Mouse (Mus musculus) megakaryocyte progenitor cell, adult 5-6 weeks (primary cell): ENCODE results near the gene Kpna3. TPM values are rescaled to one million over a fixed set of nuclear protein-coding genes. Genes with fewer than 3 reads are reported as not detected.
"Not testable (repeated sequence)": the region's sequence is repeated elsewhere in the genome, so short reads cannot be mapped to it uniquely, and the experiment has no call there.

Experiments used
- ATAC-seq: replicated peaks from 2 replicates; pipeline ENCODE4 v1.8.0; 2016; ENCODE audit warnings: mild to moderate bottlenecking, moderate TSS enrichment, inconsistent platforms; ENCODE audit not compliant: poor library complexity
- total RNA-seq, 2 experiments: library from RNA; stranded (forward) in 1 of 2; stranded (reverse) in 1 of 2; fragments of 157-497, 149-512 nt in 1 of 2; fragments of 200-1000 nt in 1 of 2; gene quantifications; 2 replicates each; pipeline versions ENCODE4 v1.2.3 to v1.2.4; 2015 to 2017

The Kpna3 gene
- total RNA-seq, 2 experiments from 2014 or later, result 31.4 to 81.6 TPM

DNA sequence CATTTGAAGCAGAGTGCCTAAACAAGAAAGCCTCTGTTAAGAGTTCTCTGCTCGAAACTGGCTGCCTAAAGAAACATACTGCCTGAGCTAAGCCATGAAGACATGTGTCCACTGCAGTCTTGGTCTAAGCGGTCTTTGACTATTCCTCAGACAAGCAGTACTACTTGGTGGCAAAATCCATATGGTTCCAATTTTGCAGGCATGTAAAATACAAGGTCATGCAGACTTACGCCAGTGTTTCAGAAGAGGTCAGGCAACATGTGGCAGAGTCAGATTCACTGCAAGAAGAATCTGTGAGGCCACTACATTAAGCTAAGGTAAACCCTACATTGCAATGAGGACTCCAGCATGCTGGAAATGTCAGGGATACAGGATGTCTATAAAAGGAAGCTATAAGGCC lies 34.7 kb downstream of the Kpna3 start:
- no peak for ATAC-seq

GRCm38 (mm10) chr14:61394745-61395144 lies 44.9 kb downstream of the Kpna3 start:
- no peak for ATAC-seq

GRCm38 (mm10) chr14:61390586-61390985 lies 49.1 kb downstream of the Kpna3 start:
- ATAC-seq, result no peak

DNA sequence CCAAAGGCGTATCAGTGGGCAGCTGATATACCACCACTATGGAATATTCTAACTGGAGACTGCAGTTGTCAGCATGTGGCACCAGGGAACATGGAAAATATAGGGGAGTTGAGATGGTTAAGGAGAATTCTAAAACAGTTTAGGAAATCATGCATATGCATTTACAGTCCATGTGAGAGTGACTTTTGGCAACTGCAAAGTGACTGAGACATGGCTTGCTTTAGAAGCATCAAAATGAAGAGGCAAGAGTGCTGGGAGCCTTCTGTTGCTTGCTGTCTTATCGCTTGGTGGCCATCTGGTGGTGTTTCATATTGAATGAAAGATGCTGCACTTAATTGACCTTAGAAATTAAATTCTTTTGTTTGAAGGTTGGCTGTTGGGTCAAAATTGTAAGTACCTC lies 72.4 kb downstream of the Kpna3 start:
- ATAC-seq, result no peak

GRCm38 (mm10) chr14:61364656-61365055 lies 75.0 kb downstream of the Kpna3 start:
- ATAC-seq, result no peak

DNA sequence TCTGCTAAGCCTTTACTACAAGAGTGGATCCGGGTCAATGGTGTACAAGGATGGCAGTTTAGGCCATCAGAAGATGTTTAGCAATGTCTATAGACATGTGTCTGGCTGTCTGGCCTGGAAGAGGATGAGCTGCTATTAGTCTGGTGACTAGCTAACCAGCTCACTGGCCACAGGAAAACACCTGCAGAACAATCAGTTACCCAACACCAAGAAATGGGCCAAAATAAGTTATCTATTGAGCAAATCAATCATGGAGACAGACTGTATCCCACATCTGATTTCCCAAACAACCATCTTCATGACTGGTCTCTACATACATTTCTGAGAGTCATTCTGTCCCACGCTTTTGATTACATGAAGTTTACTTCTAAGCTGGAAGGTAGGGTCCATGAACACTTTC lies 75.9 kb downstream of the Kpna3 start:
- no peak for ATAC-seq

DNA sequence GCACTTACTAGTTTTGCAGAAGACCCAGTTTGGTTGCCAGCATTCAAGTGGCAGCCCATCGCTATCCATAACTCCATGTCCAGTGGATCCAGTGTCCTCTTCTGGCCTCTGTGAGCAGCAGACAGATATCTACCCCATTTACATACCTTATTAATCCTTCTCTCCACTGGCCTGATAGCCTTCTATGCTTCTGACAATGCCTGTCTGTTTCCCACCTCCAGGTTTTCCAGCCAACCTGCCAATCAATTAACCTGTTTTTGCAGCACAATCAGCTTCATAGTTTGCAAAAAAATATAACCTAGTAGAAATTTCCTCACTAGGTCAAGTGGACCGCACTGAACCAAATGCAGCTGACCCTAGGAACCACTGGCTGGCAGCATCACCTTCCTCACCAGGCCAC lies 77.4 kb downstream of the Kpna3 start:
- no peak for ATAC-seq

DNA sequence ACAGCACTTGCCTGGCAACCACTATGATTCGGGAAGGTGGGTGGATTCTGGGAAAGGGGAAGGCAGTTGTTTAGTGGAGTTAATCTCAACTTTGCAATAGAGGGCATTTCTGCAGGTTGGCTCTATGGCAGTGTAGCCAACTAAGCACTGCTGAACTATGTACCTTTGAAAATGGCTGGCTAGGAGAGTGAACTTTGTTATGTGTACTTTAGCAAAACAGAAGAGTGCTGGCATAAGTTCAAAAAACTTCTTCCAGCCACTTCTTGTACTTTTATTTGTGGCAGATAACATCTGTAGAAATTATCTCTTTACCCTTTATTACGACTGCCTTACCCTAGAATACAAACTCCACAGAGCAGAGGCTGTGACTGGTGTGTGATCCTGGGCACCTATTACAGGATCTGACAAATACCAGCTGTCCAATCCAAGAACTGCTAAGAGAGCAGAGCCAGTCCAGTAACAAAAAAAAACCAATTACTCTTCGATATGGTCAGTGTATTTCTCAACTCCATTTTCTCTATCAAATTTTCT lies 78.6 kb downstream of the Kpna3 start:
- ATAC-seq, result no peak

DNA sequence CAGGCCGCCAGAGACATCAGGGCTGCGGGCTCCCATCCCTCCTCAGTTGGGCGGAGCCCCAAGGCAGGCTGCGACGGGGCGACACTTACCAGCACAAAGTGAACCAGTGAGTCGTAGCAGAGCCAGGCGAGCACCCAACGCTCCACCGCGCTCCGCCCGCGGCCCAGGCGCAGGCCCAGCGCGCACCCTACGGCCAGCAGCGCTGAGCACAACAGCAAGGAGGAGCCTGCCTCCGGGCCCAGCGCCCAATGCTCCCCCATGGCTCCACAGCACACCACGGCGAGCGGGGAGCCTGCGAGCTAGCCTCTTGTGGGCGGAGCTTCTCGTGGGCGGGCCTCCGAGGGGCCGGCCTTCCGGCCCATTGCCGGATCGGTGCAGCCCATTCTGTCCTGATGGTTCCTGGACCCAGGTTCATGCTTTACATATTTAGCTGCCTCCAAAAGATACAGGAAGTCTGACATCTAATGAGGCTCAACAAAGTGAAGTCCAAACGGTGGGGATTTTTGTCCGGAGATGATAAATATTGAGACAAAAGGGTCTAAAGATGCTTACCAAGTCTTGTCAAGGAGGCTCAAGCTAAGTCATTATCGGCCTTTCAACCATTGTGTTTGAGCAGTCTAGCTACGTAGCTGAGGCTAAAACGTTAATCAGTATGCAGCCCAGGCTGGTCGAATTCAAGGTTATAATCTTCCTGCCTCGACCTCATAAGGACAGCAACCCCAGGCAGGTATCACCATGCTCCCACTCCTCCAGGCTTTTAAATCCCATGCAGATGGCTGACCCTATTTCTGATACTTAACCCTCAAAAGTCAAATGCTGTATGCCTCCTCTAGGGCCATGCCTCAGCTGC lies 79.3 kb downstream of the Kpna3 start, which contains the start of gene Ebpl:
Ebpl (minus strand) TSS at position 309 of the 850 bp plus-strand sequence.
- peak; percentile 94 for ATAC-seq

DNA sequence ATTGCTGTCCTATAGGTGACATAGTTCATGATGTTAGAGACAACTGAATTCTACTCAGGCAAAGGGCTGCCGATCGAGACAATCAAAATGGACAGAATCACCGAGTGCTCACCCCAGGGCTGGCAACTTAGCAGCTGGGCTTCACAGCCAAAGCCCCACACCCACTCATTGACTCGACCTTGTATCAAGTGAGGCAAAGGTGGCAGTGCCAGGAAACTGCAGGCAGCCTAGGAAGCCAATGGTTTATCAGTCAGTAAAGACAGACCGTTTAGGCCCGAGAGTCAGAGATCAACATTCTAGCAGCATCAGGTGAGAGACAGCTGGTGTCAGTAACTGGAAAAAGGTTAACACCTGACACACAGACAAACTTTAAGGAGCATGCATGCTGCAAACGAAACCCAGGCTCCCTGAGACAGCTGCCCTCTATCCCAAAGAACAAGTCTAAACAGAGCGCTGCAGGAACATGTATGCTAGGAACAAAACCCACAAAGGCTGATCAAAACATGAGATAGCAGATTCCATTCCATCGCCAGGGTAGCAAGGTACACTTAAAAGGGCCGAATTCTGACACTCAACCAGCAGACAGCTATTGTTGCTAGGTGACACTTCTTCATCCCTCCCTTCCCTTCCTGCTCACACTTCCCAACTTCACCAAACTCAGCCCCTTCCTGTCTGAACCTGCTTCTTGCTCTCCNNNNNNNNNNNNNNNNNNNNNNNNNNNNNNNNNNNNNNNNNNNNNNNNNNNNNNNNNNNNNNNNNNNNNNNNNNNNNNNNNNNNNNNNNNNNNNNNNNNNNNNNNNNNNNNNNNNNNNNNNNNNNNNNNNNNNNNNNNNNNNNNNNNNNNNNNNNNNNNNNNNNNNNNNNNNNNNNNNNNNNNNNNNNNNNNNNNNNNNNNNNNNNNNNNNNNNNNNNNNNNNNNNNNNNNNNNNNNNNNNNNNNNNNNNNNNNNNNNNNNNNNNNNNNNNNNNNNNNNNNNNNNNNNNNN lies 85.1 kb downstream of the Kpna3 start:
- no peak for ATAC-seq

GRCm38 (mm10) chr14:61350808-61351207 lies 88.9 kb downstream of the Kpna3 start:
- ATAC-seq, result no peak

DNA sequence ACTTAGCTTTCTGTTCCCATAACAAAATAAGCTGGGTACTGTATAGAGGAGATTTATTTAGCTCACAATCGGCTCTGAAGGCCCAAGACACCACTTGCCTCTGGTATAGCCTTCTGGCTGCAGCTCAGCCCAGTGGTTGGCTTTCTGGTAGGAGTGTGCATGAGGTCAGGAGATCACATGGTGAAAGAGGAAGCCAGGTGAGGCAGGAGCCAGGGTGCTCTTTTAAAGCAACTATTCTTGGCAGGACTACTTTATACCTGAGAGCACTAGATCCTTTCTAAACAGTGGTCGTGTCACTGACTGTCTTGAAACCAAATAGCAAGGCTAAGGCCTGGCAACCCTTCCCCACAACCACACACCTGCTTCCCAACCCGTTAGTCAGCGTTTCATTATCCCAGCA lies 89.8 kb downstream of the Kpna3 start:
- ATAC-seq, result no peak

- no peak for ATAC-seq
These were observed 92.6 kb downstream of the Kpna3 start for GRCm38 (mm10) chr14:61346827-61347698.

DNA sequence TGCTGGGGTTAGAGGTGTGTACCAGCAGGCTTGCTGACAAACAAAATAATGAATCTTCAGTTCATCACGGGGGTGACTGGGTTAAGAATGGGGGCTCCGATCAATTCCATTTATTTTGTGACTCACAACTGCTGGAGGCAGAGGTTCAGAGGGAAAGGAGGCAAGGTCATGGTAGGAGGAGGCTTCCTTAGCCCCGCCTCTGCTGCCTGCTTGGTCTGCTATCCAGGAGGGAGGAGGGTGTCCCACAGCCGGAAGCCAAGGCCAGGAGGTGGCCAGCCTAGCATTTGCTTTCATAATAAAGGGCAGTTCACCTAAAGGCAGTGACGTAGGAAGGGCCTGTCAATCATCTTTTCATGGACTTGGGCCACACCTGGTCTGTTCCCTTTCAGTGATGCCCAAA lies 95.1 kb downstream of the Kpna3 start:
- ATAC-seq, result no peak

GRCm38 (mm10) chr14:61339381-61339780 lies 100.3 kb downstream of the Kpna3 start:
- ATAC-seq, result 0 out of 2 replicates have a peak, but pooled peaks have one; percentile 29

DNA sequence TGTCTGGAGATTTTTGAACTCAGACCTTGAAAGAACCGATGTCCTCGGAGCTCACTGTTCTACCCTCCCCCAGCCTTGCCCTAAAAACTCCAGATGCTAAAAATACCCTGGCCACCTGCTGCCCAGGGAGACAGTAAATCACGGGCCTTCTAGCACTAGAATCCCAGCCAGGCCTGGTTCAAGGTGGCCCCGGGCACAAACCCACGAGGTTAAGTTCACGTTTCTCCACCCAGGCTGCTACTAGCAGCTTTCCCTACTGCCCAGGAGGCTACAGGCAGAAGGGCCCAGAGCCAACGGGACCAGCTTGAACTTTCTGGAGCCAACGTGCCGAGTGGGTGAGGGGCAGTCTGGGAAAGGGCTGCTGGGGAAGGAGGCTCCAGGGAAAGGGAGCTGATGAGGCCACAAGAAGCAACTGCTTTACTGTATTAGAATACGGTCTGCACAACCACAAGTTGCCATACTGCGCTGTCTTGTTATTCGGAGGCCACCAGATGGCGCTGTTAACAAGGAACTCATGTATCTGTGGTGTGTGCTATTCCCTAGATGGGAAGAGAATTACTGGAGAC lies 108.6 kb downstream of the Kpna3 start:
- peak; percentile 89 for ATAC-seq

DNA sequence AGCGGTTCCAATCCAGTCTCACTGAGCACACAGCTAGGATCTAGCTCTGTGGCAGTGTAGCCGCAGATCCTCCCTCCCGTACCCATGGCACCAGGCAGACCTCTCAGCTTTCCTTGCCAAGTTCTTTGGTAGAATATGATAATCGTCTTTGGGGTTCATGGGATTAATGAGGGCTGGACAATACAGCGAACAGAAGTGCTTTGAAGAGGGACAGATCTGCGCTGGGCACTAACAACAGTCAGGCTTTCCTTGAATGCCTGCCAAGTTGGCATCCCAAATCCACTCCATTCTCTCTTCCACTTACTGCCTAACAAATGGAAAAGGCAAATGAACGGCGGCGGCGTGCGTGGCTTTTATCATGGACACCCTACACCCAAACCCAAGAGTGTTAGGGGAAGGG lies 109.1 kb downstream of the Kpna3 start:
- no peak for ATAC-seq

DNA sequence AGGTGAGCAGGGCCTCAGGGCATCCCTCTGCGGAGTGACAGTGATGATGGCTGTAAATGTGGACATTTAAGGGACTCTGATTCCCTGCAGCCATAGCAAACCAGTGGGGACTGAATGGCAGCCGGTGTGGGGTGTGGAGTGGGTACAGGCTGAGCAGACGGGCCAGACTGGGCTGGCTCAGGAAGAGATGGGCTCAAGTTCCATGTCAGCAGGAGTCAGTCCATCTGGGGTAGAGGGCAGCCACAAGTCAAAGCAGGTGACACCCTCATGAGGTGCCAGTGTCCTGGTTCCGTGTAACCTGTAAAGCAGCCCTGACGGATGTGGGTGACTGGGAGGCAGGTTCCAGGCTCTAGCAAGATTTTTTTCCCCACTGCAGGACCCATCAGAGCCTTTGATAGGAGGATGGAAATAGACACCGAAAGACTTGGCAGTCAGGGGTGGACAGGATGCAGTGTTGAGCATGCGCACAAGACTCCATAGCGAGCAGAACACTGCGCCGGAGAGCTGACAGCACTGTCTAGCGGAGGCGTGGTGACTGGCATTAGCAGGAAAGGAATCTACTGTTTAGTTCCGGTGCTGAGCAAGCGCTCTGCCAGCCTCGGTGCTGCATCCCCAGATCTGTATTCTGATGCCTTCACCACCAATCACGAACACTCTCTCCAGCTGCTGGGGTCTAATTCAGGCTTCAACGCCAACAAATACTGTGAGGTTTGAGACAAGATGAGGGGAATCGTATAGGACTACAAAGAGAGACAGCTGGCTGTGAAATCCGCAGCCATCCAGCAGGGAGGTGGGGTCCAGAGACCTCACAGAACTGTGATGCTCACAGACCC lies 111.8 kb downstream of the Kpna3 start:
- ATAC-seq, result peak; percentile 75

DNA sequence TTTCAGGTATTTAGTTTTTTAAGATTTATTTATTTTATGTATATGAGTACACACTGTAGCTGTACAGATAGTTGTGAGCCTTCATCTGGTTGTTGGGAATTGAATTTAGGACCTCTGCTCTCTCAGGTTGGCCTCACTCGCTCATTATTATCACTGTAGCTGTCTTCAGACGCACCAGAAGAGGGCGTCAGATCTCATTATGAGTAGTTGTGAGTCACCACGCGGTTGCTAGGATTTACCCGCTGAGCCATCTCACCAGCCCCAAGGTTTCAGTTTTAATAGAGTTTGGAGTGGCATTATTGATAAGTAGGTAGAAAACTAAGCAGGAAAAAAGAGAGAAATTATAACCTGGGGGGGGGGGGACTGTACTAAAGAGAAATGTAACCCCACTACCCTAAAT lies 112.7 kb downstream of the Kpna3 start:
- ATAC-seq, result not testable (repeated sequence)
